Mouse (Mus musculus): ENCODE results near the gene Nif3l1. TPM values are rescaled to one million over a fixed set of nuclear protein-coding genes. Genes with fewer than 3 reads are reported as not detected.

Nif3l1 gene
- total RNA-seq, 2 experiments from 2014 or later = 18.8 to 19.5 TPM

DNA sequence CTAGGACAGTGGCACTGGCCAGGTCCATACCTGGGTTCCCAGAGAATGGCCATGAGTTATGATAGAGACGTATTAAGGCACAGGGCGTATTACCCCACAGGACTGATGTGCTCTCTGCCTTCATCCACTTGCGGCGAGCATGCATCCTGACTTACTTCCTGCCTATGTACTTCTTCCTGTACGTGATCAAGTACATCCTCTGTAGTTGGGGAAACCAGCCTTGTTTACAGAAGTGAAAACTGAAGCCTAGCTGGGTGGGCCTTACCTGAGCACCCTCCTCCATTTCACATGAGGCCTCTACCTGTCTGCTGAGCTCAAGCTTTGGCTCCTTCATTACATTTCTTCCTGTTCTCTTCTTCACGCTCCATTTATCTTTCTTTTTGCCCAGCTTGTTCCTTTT is 9.4 kb downstream of the Nif3l1 start:
- no peak for DNase-seq

DNA sequence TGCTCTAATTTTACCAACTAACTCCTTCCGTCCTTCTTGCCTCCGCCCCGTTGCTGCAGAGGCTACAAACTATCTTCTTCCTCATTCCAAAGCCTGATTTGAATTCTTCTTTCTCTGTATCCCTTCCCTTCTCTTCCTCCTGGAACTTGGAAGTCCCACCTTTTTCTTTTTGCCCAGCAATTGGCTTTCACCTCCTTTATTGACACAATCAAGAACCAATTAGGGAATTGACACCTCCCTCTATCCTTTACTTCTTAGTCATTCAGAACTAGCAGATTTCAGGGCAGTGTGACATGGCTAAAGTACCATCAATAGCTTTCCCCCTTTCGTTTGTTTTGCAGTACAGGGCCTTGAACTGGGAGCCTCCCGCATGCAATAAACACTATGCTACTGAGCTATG is 13.2 kb downstream of the Nif3l1 start:
- no peak for DNase-seq

GRCm38 (mm10) chr1:58458867-58459266 is 13.9 kb downstream of the Nif3l1 start:
- DNase-seq = peak in 1 of 2 experiments; percentile 34

DNA sequence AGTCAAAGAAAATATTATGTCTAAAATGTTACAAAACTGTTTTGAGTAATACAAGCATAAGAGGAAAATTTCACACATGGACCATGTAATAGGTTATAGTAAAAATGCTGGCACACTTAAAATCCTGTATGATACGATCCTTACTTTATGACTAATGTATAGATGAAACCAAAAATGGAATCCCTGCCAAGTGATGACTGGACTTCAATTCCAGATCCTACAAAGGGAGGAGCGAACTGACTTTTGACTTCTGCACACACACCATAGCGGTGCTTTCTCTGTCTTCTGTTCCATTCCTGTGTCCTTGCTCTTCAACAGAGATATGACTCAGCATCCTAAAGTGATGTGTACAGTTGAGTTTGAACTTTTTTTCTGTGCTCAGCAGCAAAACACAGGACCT is 15.6 kb downstream of the Nif3l1 start:
- DNase-seq = peak in 1 of 2 experiments; percentile 20

DNA sequence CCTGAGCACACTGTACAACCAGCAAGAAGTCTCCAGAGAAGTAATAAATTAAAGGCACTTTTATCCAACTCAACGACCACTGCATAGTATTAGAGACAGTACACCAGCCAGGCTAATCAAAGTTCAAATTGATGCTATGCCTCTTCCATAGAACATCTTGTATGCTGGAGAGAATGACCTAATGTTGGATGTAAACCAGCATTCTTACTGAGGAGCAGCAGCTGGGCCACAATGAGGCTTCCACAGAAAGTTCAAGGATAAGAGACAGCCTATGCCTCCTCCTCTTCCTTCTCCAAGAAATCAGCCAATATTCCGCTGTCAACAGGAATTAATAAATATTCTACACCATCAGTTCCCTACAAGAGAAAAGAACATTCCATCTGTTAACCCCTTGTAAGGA is 19.0 kb downstream of the Nif3l1 start:
- DNase-seq = no peak

- DNase-seq = no peak
Observed at GRCm38 (mm10) chr1:58465042-58465441, 20.1 kb downstream of the Nif3l1 start.

GRCm38 (mm10) chr1:58465561-58465960 is 20.6 kb downstream of the Nif3l1 start:
- DNase-seq = no peak

GRCm38 (mm10) chr1:58475662-58476061 is 30.7 kb downstream of the Nif3l1 start:
- no peak for DNase-seq

- no peak for DNase-seq
Observed at GRCm38 (mm10) chr1:58482647-58483046, 37.7 kb downstream of the Nif3l1 start.

DNA sequence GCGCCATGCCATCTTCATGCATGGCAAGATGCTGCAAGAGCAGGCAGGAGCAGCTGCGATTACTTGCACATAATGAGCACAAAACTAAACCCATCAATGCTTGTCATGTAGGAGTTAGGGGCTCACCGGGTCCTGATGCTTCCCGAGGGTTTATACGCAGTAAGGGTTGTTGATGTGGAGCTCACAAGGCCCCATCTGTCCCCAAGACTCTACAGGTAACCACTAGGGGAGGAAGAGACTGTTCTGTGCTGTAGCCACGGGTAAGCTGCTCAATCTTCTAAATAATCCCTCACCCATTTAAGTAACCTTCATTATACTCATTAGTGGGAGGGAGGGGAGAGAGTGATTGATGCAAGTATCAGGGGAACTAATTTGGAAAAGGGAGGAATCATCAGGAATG is 50.7 kb downstream of the Nif3l1 start:
- no peak for DNase-seq

DNA sequence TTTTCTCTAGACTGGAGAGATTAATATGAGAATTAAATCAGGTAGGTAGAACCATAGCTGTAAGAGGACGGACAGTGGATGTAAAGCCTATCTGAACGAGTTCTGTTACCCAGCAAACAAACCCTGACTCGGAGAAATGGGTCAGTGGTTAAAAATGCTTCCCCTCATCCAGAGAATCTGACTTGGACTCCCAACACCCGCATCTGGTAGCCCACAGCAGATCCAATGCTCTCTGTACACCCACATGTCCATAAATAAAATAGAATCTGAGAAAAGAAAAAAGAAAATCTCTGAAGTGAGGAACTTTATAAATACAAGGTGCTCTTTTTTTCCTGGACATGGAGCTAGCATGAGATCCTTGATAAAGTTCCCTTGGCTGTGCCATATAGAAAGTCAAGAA is 52.7 kb downstream of the Nif3l1 start:
- no peak for DNase-seq

DNA sequence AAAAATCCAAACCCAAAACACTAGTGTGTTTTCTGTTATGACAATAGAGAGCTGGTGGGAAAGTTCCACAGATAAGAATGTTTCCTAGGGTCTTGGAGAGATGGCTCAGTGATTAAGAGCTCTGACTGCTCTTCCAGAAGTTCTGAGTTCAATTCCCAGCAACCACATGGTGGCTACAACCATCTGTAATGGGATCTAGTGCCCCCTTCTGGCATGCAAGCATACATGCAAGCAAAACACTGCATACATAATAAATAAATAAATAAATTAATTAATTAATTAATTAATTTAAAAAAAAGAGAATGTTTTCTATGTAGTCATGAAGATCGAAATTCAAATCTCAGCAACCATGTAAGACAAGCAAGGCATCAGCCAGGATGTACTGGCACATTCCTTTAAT is 53.8 kb downstream of the Nif3l1 start:
- DNase-seq = no peak

DNA sequence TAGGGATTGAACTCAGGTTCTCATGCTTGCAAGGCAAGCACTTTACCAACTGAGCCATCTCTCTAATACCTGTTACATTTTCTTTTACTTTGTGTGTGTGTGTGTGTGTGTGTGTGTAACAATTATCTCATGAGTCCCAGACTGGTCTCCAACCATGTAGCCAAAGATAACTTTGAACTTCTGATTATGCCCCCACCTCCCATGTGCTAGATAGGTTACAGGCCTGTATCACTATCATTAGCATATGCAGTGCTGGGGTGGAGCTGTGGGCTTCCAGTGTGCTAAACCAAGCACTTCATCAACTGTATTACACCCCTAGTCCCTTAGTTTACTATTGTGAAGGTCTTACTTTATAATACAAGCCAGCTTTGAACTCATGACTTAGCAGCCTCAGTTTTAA is 58.2 kb downstream of the Nif3l1 start:
- DNase-seq = no peak

DNA sequence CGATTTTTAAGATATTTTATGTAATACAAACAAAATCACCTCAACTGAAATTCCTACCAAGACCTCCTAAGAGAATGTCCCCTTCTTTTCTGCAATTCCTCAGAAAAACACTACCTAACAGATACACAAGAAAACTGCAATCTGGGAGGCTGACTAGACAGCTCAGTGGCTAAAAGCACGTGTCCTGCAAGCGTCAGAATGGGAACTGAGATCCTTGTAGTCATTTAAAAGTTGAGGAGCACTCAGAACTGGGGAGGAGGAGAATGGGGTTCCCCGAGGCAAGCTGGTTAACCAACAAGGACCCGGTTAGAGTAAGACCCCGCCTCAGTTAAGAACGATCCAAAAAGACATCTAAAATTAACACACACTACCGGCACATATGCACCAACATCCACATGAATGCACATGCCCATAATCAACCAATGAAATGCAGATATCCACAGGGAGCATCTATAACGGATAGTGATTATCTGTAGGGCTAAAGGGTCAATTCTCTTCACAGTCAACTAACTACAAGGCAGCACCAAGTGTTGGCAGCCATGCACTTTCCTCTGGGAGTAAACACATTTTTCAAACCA is 58.9 kb downstream of the Nif3l1 start:
- DNase-seq = peak in 1 of 2 experiments; percentile 2

DNA sequence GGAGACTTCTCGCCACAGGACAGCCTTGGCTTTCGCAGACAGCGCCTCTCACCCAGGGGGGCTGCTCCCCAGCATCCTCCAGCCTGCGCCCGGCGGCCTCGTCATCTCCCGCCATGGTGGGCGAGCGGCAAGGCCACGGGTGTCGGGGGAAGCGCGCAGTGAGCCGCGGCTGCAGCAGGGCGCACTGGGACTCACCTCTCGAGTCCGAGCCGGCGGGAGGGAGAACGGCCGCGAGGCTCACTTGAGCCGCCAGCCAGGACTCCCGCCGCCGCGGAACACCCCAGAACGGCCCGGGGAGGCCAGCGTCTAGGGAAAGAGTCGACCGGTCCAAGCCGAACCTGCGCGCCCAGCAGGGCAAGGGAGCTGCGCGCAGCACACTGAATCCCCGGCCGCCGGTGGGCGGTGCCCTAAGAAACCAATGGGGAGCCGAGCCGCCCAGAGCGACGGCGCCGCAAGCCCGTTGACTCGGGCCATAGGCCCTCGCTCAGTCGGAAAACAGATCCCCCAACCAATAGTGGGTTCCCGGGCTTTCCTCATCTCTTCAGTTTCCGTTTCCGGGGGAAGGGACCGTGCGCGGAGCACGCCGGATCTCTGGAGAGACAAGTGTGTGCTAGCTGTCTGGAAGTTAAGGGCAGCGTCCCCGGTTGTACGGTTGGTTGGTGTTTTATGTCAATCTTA is 59.8 kb downstream of the Nif3l1 start, which contains the start of gene Orc2:
TSS of gene Orc2 (minus strand) at position 533 of the 678 bp plus-strand sequence.
- peak; percentile 94 to 95 for DNase-seq

DNA sequence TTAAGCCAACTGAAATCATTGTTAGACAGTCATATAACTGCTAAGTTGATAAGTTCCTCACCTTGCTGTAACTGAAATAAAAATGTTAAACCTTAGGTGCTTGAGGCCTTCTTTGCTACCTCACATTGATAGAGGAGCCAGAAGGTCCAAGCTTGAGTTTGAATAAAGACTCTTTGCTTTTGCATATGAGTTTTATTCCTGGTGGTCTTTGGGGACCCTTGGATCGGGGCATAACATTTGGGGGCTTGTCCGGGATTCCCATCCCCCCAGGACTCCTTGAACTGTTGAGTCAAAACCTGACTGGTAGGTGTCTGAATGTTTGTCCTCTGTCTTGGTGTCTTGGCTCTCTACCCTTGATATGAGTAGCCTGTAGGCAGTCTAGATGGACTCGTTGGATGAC is 62.3 kb downstream of the Nif3l1 start:
- no peak for DNase-seq

Other genes starting within 250 kb of the Nif3l1 start
- gene Aox4, start 234.8 kb upstream of the Nif3l1 start, total RNA-seq (2021) = under 1 TPM in 1 of 2 experiments, not detected in 1; 0.07 TPM
- gene Aox2, start 166.8 kb upstream of the Nif3l1 start, total RNA-seq (2021) = under 1 TPM; 0.30 to 0.86 TPM
- gene Bzw1, start 52.3 kb upstream of the Nif3l1 start, total RNA-seq (2021) = 100 to 1,000 TPM; 149 to 239 TPM
- gene Clk1, start 21.1 kb upstream of the Nif3l1 start, total RNA-seq (2021) = 100 to 1,000 TPM; 168 to 179 TPM
- 10 to 100 TPM; 31.8 to 37.0 TPM for gene Ppil3, start 335 bp downstream of the Nif3l1 start, total RNA-seq (2021)
- gene Orc2, start 60.0 kb downstream of the Nif3l1 start, total RNA-seq (2021) = 10 to 100 TPM; 23.9 to 24.3 TPM
- 10 to 100 TPM; 40.5 to 50.6 TPM for gene Fam126b, start 141.2 kb downstream of the Nif3l1 start, total RNA-seq (2021)
- 100 to 1,000 TPM; 144 to 149 TPM for gene Ndufb3, start 141.2 kb downstream of the Nif3l1 start, total RNA-seq (2021)